ENCODE assay signal across 8 mouse cellular contexts in genomic region chr1:172046938-172047337, GRCm38 (mm10). TPM values are rescaled to one million over a fixed set of nuclear protein-coding genes. Genes with fewer than 3 reads are reported as not detected.
DNase-seq lines count a peak whose midpoint lies in the region; ATAC-seq and TF ChIP-seq lines count a peak whose summit lies in the region.

No protein-coding gene starts in this region.

- peak; percentile 42 to 77 for DNase-seq in layer of hippocampus, adult 2 months (ENCODE audit: low spot score in 2 of 2)
- no peak for DNase-seq in layer of hippocampus, adult 9-11 months
- DNase-seq in brain, embryonic 14.5 days (ENCODE audit: low read depth), result peak; percentile 94
- DNase-seq in heart, postnatal 0 days (ENCODE audit: low spot score), result peak; percentile 83
- peak; percentile 28 for DNase-seq in large intestine, adult 2 months (ENCODE audit: low read depth, low spot score)
- DNase-seq in lung, postnatal 4 days, result peak; percentile 58 to 78

- H3K27me3 ChIP-seq in heart, postnatal 0 days (ENCODE audit: control insufficient read depth, insufficient read depth, low read length), result 0 out of 2 replicates have a peak, but pooled peaks cover 3% of the 10 kb centered on the region
- H3K27me3 ChIP-seq in small intestine, adult 2 months (ENCODE audit: control insufficient read depth, insufficient read depth, low read length), result no peaks in the 10 kb centered on the region

- no peaks in the 10 kb centered on the region for H3K36me3 ChIP-seq in heart, postnatal 0 days (replicated peaks; ENCODE audit: control insufficient read depth, insufficient read depth, low read length)
- H3K36me3 ChIP-seq in small intestine, adult 2 months (ENCODE audit: control insufficient read depth, insufficient read depth, low read length), result no peaks in the 10 kb centered on the region

- TF ChIP-seq EP300 in heart, postnatal 0 days (IDR thresholded peaks at IDR 0.05; ENCODE audit: low read depth), result no peak

- H3K4me2 ChIP-seq in heart, postnatal 0 days (ENCODE audit: low read depth, low read length), result no peak overlapping the region

- 15% methylated on average over 5 of the region's 5 CpGs for WGBS in heart, postnatal 0 days
- 18% methylated on average over 5 of the region's 5 CpGs for WGBS in large intestine, adult 2 months
- WGBS in small intestine, adult 2 months, result 17% methylated on average over 5 of the region's 5 CpGs

- no peak overlapping the region for H3K4me3 ChIP-seq in layer of hippocampus, adult 2 months
- H3K4me3 ChIP-seq in heart, postnatal 0 days (ENCODE audit: low read depth, low read length), result no peak overlapping the region
- H3K4me3 ChIP-seq in small intestine, adult 2 months (ENCODE audit: low read depth, low read length), result no peak overlapping the region

- no peak overlapping the region for H3K9ac ChIP-seq in heart, postnatal 0 days (replicated peaks; ENCODE audit: low read depth, low read length)

- no peaks in the 10 kb centered on the region for H3K9me3 ChIP-seq in heart, postnatal 0 days (replicated peaks; ENCODE audit: control insufficient read depth, low read length)

- TF ChIP-seq POLR2A in brain, embryonic 14.5 days (IDR thresholded peaks at IDR 0.05; ENCODE audit: borderline replicate concordance, extremely low read depth, insufficient read depth, insufficient read length, poor library complexity, severe bottlenecking), result no peak
- TF ChIP-seq POLR2A in small intestine, adult 2 months (IDR thresholded peaks at IDR 0.05; ENCODE audit: low read depth, low read length), result no peak

- TF ChIP-seq CTCF in layer of hippocampus, adult 2 months (conservative IDR thresholded peaks at IDR 0.05), result peak; percentile 91
- TF ChIP-seq CTCF in brain, embryonic 14.5 days (IDR thresholded peaks at IDR 0.05; ENCODE audit: borderline replicate concordance, extremely low read depth, insufficient read depth, insufficient read length), result peak; percentile 92
- TF ChIP-seq CTCF in heart, postnatal 0 days (IDR thresholded peaks at IDR 0.05; ENCODE audit: low read depth), result peak; percentile 75
- TF ChIP-seq CTCF in small intestine, adult 2 months (IDR thresholded peaks at IDR 0.05; ENCODE audit: extremely low read depth, insufficient read length, insufficient replicate concordance, low read depth, low read length), result peak; percentile 97; the same call in 1 of the 2 replicates

- ATAC-seq in erythroid progenitor cell, adult 5-6 weeks (replicated peaks; ENCODE audit: low FRiP score, poor library complexity, severe bottlenecking), result peak; percentile 59; the same call in 1 of the 2 replicates
- ATAC-seq in heart, postnatal 0 days (ENCODE audit: insufficient read depth, low read depth), result peak; percentile 67

- no peak overlapping the region for H3K27ac ChIP-seq in layer of hippocampus, adult 2 months
- no peak overlapping the region for H3K27ac ChIP-seq in heart, postnatal 0 days (ENCODE audit: low read depth)
- H3K27ac ChIP-seq in small intestine, adult 2 months (ENCODE audit: insufficient read depth, low read depth, low read length), result no peak overlapping the region

- no peaks in the 10 kb centered on the region for H3K4me1 ChIP-seq in heart, postnatal 0 days (ENCODE audit: control insufficient read depth, insufficient read depth)
- no peaks in the 10 kb centered on the region for H3K4me1 ChIP-seq in small intestine, adult 2 months (ENCODE audit: control insufficient read depth, insufficient read depth, insufficient read length, low read length)

RNA-seq across cellular contexts. Expression of gene Nhlh1, which starts 10.4 kb away (rescaled TPM):
- total RNA-seq in layer of hippocampus, adult 2 months (2021), result 1 to 10 TPM in 1 of 2 experiments, under 1 TPM in 1; 0.79 to 1.2 TPM
- 14.8 and 19.3 TPM in 2 replicates for polyA plus RNA-seq in brain, embryonic 14.5 days (2012; rRNA removed)
- not detected in 2 replicates for total RNA-seq in erythroid progenitor cell, adult 5-6 weeks (2015; ENCODE audit: low replicate concordance)
- total RNA-seq in erythroid progenitor cell, adult 5-6 weeks (2017; ENCODE audit: low replicate concordance), result not detected in 2 replicates
- not detected in 2 replicates for total RNA-seq in heart, postnatal 0 days (2014; rRNA removed; ENCODE audit: low replicate concordance)
- polyA plus RNA-seq in heart, postnatal 0 days (2015; fragmentation: Nextera tagmentation; extraction: Ambion mirVana), result not detected in 2 replicates
- polyA plus RNA-seq in large intestine, adult 2 months (2012; rRNA removed), result 0.07 TPM in 1 of 2 replicates, not detected in the other
- polyA plus RNA-seq in small intestine, adult 2 months (2012; rRNA removed), result 0.10 and 0.13 TPM in 2 replicates

RNA-seq across cellular contexts. Expression of gene Vangl2, which starts 18.7 kb away (rescaled TPM):
- total RNA-seq in layer of hippocampus, adult 2 months (2021), result 10 to 100 TPM; 15.0 to 18.2 TPM
- 61.5 and 87.3 TPM in 2 replicates for polyA plus RNA-seq in brain, embryonic 14.5 days (2012; rRNA removed)
- 0.84 and 1.1 TPM in 2 replicates for total RNA-seq in erythroid progenitor cell, adult 5-6 weeks (2015; ENCODE audit: low replicate concordance)
- 0.13 and 0.83 TPM in 2 replicates for total RNA-seq in erythroid progenitor cell, adult 5-6 weeks (2017; ENCODE audit: low replicate concordance)
- 11.2 and 11.4 TPM in 2 replicates for total RNA-seq in heart, postnatal 0 days (2014; rRNA removed; ENCODE audit: low replicate concordance)
- 4.7 and 5.2 TPM in 2 replicates for polyA plus RNA-seq in heart, postnatal 0 days (2015; fragmentation: Nextera tagmentation; extraction: Ambion mirVana)
- 1.5 and 1.6 TPM in 2 replicates for polyA plus RNA-seq in large intestine, adult 2 months (2012; rRNA removed)
- 1.4 and 1.6 TPM in 2 replicates for polyA plus RNA-seq in small intestine, adult 2 months (2012; rRNA removed)

RNA-seq across cellular contexts. Expression of gene Copa, which starts 35.4 kb away (rescaled TPM):
- 100 to 1,000 TPM; 146 to 147 TPM for total RNA-seq in layer of hippocampus, adult 2 months (2021)
- 79.5 and 135 TPM in 2 replicates for polyA plus RNA-seq in brain, embryonic 14.5 days (2012; rRNA removed)
- total RNA-seq in erythroid progenitor cell, adult 5-6 weeks (2015; ENCODE audit: low replicate concordance), result 44.9 and 67.4 TPM in 2 replicates
- total RNA-seq in erythroid progenitor cell, adult 5-6 weeks (2017; ENCODE audit: low replicate concordance), result 41.3 and 47.1 TPM in 2 replicates
- total RNA-seq in heart, postnatal 0 days (2014; rRNA removed; ENCODE audit: low replicate concordance), result 148 and 174 TPM in 2 replicates
- 101 and 102 TPM in 2 replicates for polyA plus RNA-seq in heart, postnatal 0 days (2015; fragmentation: Nextera tagmentation; extraction: Ambion mirVana)
- polyA plus RNA-seq in large intestine, adult 2 months (2012; rRNA removed), result 66.6 and 76.3 TPM in 2 replicates
- polyA plus RNA-seq in small intestine, adult 2 months (2012; rRNA removed), result 25.0 and 46.0 TPM in 2 replicates

RNA-seq across cellular contexts. Expression of gene Ncstn, which starts 35.7 kb away (rescaled TPM):
- total RNA-seq in layer of hippocampus, adult 2 months (2021), result 10 to 100 TPM; 58.1 to 63.3 TPM
- 136 and 139 TPM in 2 replicates for polyA plus RNA-seq in brain, embryonic 14.5 days (2012; rRNA removed)
- total RNA-seq in erythroid progenitor cell, adult 5-6 weeks (2015; ENCODE audit: low replicate concordance), result 43.2 and 52.0 TPM in 2 replicates
- 14.7 and 16.4 TPM in 2 replicates for total RNA-seq in erythroid progenitor cell, adult 5-6 weeks (2017; ENCODE audit: low replicate concordance)
- 53.4 and 87.3 TPM in 2 replicates for total RNA-seq in heart, postnatal 0 days (2014; rRNA removed; ENCODE audit: low replicate concordance)
- 63.9 and 68.1 TPM in 2 replicates for polyA plus RNA-seq in heart, postnatal 0 days (2015; fragmentation: Nextera tagmentation; extraction: Ambion mirVana)
- 108 and 149 TPM in 2 replicates for polyA plus RNA-seq in large intestine, adult 2 months (2012; rRNA removed)
- polyA plus RNA-seq in small intestine, adult 2 months (2012; rRNA removed), result 46.4 and 118 TPM in 2 replicates

Comparison
In these comparisons a context has a peak if more than half of its experiments do, and no peak if none do; other contexts are left out.
1. RNA of gene Nhlh1, which starts 10.4 kb away (polyA plus RNA-seq): 14.8 to 19.3 TPM in brain, embryonic 14.5 days; 0.10 to 0.13 TPM in small intestine, adult 2 months, 0.07 TPM in large intestine, adult 2 months and not detected in heart, postnatal 0 days; every median in the first group is over 10 times any median in the second.
2. RNA of gene Vangl2, which starts 18.7 kb away (polyA plus RNA-seq): 61.5 to 87.3 TPM in brain, embryonic 14.5 days; 4.7 to 5.2 TPM in heart, postnatal 0 days, 1.4 to 1.6 TPM in small intestine, adult 2 months and 1.5 to 1.6 TPM in large intestine, adult 2 months; every median in the first group is over 10 times any median in the second.
3. Peak in every context shown above with its lines, with median percentiles within 50 percentile points of each other: CTCF ChIP-seq.